Mouse (Mus musculus) olfactory bulb, adult 2 months (tissue): ENCODE measurements around the gene Tmem86b.

Experiments used
- CTCF ChIP-seq: fragments of 200-500 bp; IDR thresholded peaks from 2 replicates; pipeline ENCODE4 v1.5.1; 2012; ENCODE audit warnings: low read depth, mild to moderate bottlenecking, low read length, moderate library complexity; ENCODE audit not compliant: insufficient read depth
- POLR2A ChIP-seq: fragments of 200-500 bp; IDR thresholded peaks from 2 replicates; pipeline ENCODE4 v1.6.1; 2012; ENCODE audit warnings: mild to moderate bottlenecking, low read depth, low read length, moderate library complexity; ENCODE audit not compliant: insufficient read depth

DNA sequence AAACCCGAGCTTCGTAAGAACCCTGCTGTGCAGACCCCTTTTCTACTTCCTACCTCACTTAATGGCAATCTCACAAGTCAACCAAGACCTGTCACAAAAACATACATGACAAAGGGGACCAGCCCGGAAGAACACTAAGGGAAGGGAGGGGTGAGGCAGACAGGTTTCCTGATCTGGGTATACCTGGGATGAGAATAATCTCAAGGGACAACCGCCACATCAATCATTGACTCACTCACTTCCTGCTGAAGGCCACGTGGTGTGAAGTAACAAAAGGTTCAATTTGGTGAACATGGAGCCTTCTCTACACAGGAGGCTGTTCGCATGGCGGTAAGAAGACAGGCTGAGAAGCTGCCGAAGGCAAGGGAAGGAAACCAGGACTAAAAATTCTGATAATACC is 20.4 kb upstream of the Tmem86b start:
- no peak for TF ChIP-seq CTCF
- no peak for TF ChIP-seq POLR2A
